Mouse (Mus musculus) testis, adult 2 months (tissue): ENCODE data around the gene Vwa8. TPM values are rescaled to one million over a fixed set of nuclear protein-coding genes. Genes with fewer than 3 reads are reported as not detected.

Experiments used
- H3K27ac ChIP-seq: fragments of 200-500 bp; 2 replicates; pipeline ENCODE4 v1.5.1; 2012; ENCODE audit warnings: low read depth, low read length; ENCODE audit not compliant: control insufficient read depth, insufficient read depth
- H3K27me3 ChIP-seq: fragments of 200-500 bp; 2 replicates; pipeline ENCODE4 v1.6.1; 2012; ENCODE audit warnings: mild to moderate bottlenecking, low read length, moderate library complexity; ENCODE audit not compliant: control insufficient read depth, insufficient read depth
- H3K36me3 ChIP-seq: fragments of 200-500 bp; 2 replicates; pipeline ENCODE4 v1.6.1; 2012; ENCODE audit warnings: mild to moderate bottlenecking, low read length; ENCODE audit not compliant: control insufficient read depth, insufficient read depth
- H3K4me1 ChIP-seq: fragments of 200-500 bp; 2 replicates; pipeline ENCODE4 v1.6.1; 2012; ENCODE audit warnings: low read length; ENCODE audit not compliant: control insufficient read depth, insufficient read depth
- H3K4me3 ChIP-seq: fragments of 200-500 bp; 2 replicates; pipeline ENCODE4 v1.5.1; 2012; ENCODE audit warnings: low read depth, mild to moderate bottlenecking, low read length, moderate library complexity, mixed read lengths; ENCODE audit not compliant: control insufficient read depth
- CTCF ChIP-seq: fragments of 200-500 bp; IDR thresholded peaks from 2 replicates; pipeline ENCODE4 v1.5.1; 2012; ENCODE audit warnings: low read depth, mild to moderate bottlenecking, inconsistent platforms, low read length, moderate library complexity; ENCODE audit not compliant: control insufficient read depth, insufficient read depth, insufficient replicate concordance
- POLR2A ChIP-seq: fragments of 200-500 bp; IDR thresholded peaks from 2 replicates; pipeline ENCODE4 v1.6.1; 2012; ENCODE audit warnings: low read depth, mild to moderate bottlenecking, inconsistent platforms, low read length, moderate library complexity; ENCODE audit not compliant: control insufficient read depth
- polyA plus RNA-seq: library from polyadenylated mRNA; depleted of rRNA; stranded (reverse); fragments of >200 nt; gene quantifications from 2 replicates; pipeline ENCODE4 v1.2.3, GENCODE M21; 2012

Vwa8 gene
- polyA plus RNA-seq, 1 experiment: 15.6 TPM

- Histone ChIP-seq H3K27ac (no peak overlapping the region), H3K27me3 (no peaks in the 10 kb centered on the region), H3K4me3 (no peak overlapping the region), H3K4me1 (no peaks in the 10 kb centered on the region), H3K36me3 (no peaks in the 10 kb centered on the region)
- TF ChIP-seq POLR2A (no peak), CTCF (no peak)
These were observed 316.1 kb downstream of the Vwa8 start for GRCm38 (mm10) chr14:79164925-79165324.

- H3K36me3 ChIP-seq: no peaks in the 10 kb centered on the region
- peak overlapping the region; percentile 12; the same call in 1 of the 2 replicates for H3K4me3 ChIP-seq
- no peak for TF ChIP-seq POLR2A
- no peak for TF ChIP-seq CTCF
- H3K27me3 ChIP-seq: no peaks in the 10 kb centered on the region
- H3K27ac ChIP-seq: no peak overlapping the region
- H3K4me1 ChIP-seq: no peaks in the 10 kb centered on the region
These were observed 325.7 kb downstream of the Vwa8 start for GRCm38 (mm10) chr14:79174526-79174925.

- TF ChIP-seq POLR2A (no peak), CTCF (no peak)
These were observed 328.9 kb downstream of the Vwa8 start for GRCm38 (mm10) chr14:79177754-79178153.

GRCm38 (mm10) chr14:79178247-79178646 lies 329.4 kb downstream of the Vwa8 start:
- Histone ChIP-seq H3K4me3 (no peak overlapping the region), H3K36me3 (no peaks in the 10 kb centered on the region)
- TF ChIP-seq CTCF (no peak), POLR2A (no peak)

More at GRCm38 (mm10) chr14:79177754-79178153, 328.9 kb downstream of the Vwa8 start:
- H3K4me1 ChIP-seq: no peaks in the 10 kb centered on the region
- no peaks in the 10 kb centered on the region for H3K27me3 ChIP-seq
- no peak overlapping the region for H3K27ac ChIP-seq
- H3K4me3 ChIP-seq: no peak overlapping the region
- no peaks in the 10 kb centered on the region for H3K36me3 ChIP-seq

GRCm38 (mm10) chr14:79180078-79180730 lies 331.4 kb downstream of the Vwa8 start:
- H3K27me3 ChIP-seq: no peaks in the 10 kb centered on the region
- no peaks in the 10 kb centered on the region for H3K36me3 ChIP-seq
- H3K4me1 ChIP-seq: no peaks in the 10 kb centered on the region
- no peak overlapping the region for H3K27ac ChIP-seq
- H3K4me3 ChIP-seq: no peak overlapping the region
- TF ChIP-seq CTCF (no peak), POLR2A (no peak)

More at GRCm38 (mm10) chr14:79178247-79178646, 329.4 kb downstream of the Vwa8 start:
- Histone ChIP-seq H3K4me1 (no peaks in the 10 kb centered on the region), H3K27ac (no peak overlapping the region), H3K27me3 (no peaks in the 10 kb centered on the region)

- Histone ChIP-seq H3K4me3 (no peak overlapping the region), H3K36me3 (no peaks in the 10 kb centered on the region), H3K27ac (no peak overlapping the region), H3K4me1 (no peaks in the 10 kb centered on the region), H3K27me3 (no peaks in the 10 kb centered on the region)
- TF ChIP-seq POLR2A: no peak
- no peak for TF ChIP-seq CTCF
These were observed 332.9 kb downstream of the Vwa8 start for GRCm38 (mm10) chr14:79181748-79182147.

GRCm38 (mm10) chr14:79182801-79183200 lies 333.9 kb downstream of the Vwa8 start:
- Histone ChIP-seq H3K36me3 (no peaks in the 10 kb centered on the region), H3K27ac (no peak overlapping the region), H3K4me3 (no peak overlapping the region), H3K4me1 (no peaks in the 10 kb centered on the region), H3K27me3 (no peaks in the 10 kb centered on the region)
- TF ChIP-seq POLR2A (no peak), CTCF (no peak)
